Mouse (Mus musculus): ENCODE results near the gene Lrp2.

Gene Lrp2

GRCm38 (mm10) chr2:69585886-69586398 is at the start of gene Lrp2:
Lrp2 (minus strand) TSS chr2:69586065.
- no peak for DNase-seq

DNA sequence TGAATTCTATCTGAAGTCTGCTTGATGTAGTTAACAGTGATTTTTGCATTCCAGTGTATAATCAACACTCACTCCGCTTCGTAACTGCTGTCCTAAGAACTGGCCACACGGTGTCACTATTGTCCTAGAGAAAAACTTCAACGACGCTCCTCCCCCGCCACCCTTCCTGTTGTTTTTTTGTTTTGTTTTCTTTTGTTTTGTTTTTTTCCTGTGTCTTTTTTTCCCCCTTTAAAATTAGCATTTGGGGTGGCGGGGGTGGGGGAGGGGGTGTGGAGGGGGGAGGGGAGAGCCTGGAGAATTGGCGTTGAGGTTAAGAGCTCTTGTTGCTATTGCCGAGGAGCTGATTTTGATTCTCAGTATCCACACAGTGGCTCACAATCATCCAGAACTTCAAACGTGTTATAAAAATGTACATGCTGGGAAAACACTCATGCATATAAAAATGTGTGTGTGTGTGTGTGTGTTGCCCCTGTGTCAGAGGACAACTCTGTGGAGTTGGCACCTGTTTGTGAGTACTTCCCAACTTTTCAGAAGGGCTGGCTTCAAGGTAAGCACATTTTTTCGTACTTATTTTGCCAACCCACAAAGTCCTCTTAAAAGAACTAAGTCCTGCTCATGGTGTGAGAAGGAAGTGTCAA is 49.3 kb upstream of the Lrp2 start:
- DNase-seq, result peak; percentile 50

DNA sequence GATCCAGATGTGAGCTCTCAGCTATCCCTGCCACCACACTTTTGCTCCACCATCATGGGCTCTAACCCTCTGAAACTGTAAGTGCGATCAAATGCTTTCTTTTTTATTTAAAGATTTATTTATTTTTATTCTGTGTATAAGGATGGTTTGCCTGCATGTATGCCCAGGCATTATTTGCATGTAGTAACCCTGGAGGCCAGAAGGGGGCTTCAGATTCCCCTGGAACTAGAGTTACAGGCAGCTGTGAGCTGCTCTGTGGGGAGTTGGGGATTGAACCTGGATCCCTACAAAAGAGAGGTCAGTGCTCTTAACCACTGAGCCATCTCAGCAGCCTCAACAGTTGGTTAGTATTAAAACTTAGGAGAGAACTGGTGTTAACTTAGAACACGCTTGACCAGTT is 45.6 kb upstream of the Lrp2 start:
- DNase-seq, result peak; percentile 25

- no peak for DNase-seq
Observed at GRCm38 (mm10) chr2:69630792-69631191, 44.9 kb upstream of the Lrp2 start.

DNA sequence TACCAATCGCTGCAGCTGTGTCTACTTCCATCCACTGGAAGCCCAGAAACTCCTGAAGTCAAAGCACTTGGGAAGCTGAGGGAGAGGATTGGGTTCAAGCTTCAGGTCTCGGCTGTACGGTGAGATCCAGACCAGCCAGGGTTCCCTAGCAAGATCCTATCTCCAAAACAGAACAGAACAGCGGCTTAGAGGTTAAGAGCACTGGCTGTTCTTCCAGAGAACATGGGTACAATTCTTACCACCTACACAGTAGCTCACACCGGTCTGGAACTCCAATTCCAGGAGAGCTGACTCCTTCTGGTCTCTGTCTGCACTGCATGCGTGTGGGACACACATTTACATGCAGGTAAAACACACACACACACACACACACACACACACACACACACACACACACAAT is 44.0 kb upstream of the Lrp2 start:
- no peak for DNase-seq

DNA sequence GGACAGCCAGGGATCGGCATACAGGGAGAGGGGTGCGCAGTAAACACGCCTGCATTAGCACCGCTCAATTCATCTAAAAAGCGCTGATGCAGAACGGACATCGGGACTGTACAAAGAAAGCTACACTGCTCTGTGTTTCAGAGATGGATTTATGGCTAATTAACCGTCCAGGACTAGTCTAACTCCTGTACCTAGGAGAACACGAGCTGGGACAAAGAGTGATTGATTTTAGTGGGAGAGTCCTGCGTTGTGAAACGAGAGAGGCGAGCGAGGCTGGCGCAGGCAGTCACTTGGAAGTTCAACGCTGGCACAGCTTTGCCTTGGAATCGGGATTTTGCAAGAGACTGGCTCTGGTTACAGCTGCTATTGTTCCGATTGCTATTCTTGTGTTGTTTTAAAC is 43.4 kb upstream of the Lrp2 start:
- DNase-seq, result no peak

DNA sequence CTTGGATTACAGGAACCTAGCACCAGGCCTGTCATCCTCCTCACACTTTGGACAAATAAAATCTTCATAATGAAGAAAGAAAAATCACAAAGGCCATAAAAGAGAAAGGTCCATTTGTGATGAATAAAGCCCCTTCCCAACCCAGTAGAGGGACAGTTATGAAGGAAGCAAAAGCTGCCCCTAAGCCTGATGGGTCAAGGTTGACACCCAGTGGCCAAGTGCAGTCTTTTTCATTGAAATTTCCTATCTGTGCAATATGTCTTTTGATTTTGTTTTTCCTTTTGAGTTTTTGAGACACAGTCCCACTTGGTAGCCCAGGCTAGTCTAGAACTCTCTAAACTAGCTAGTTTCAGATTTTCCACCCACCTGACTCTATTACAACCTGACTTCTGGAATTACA is 33.4 kb upstream of the Lrp2 start:
- DNase-seq, result no peak

GRCm38 (mm10) chr2:69618336-69618735 is 32.5 kb upstream of the Lrp2 start:
- DNase-seq, result no peak

DNA sequence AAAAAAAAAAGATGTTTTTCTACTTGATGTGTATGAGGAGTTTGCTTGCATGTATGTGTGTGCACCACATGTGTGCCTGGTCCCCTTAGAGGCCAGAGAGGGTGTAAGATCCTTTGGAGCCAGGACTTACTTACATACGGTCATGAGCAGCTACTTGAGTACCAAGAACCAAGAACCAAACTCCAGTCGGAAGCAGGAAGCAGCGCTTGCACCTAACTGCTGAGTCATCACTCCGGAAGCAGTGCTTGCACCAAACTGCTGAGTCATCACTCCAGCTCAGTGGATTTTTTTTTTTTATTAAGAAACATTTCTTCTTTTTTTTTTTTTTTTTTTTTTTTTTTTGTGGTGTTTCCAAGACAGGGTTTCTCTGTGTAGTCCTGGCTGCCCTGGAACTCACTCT is 27.4 kb upstream of the Lrp2 start:
- no peak for DNase-seq

DNA sequence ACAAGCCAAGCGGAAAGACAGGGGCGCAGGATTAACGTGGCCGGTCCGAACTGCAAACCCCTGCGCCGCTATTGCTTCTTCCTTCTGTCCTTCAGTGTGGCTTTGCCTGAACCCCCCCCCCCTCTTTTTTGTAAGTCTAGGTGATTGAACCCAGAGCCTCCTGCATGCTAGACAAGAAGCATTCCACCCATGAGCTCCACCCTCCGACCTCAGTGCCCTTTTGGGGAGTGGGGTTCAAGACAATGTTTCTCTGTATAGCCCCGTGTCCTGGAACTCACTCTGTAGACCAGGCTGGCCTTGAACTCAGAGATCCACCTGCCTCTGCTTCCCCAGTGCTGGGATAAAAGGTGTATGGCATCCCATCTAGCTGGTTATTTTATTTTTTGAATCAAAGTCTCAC is 26.9 kb upstream of the Lrp2 start:
- no peak for DNase-seq

- no peak for DNase-seq
Observed at GRCm38 (mm10) chr2:69612237-69612636, 26.4 kb upstream of the Lrp2 start.

DNA sequence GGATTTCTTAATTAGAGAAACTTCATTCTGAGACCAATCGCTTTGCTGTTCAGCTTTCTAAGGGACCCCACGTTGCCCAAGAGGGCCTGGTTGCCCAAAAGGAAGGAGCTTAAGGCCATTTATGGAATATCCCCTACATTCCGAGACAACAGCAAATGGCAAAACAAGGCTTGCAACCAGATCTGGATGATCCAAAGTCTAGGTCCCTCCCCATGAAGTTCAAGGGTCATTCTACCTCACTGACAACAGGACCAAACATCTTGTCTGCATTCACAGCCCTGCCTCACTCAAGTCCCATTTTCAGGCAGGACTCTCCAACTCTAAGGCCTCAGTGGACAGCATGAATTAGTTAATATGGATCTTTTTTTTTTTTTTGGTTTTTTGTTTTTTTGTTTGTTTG is 20.8 kb upstream of the Lrp2 start:
- DNase-seq, result no peak

GRCm38 (mm10) chr2:69603726-69604393 is 18.0 kb upstream of the Lrp2 start:
- DNase-seq, result no peak

DNA sequence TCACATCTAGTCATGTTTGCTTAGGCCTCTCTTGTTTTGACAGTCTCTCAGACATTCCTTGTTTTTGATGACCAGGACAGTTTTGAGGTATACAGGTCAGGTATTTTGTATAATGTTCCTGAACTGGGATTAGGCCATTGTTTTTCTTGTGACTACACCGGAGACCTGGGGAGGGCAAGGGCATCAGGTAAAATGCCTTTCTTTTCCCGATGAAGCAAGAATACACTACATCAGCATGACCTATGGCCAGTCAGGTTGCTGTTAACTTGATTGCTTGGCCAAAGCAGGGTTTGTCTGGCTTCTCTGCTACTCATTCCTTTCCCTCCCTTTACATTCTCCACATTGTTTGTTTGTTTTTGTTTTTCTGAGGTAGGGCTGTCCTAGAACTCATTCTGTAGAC is 7.3 kb upstream of the Lrp2 start:
- no peak for DNase-seq

- DNase-seq, result no peak
Observed at GRCm38 (mm10) chr2:69592536-69592935, 6.7 kb upstream of the Lrp2 start.

GRCm38 (mm10) chr2:69591966-69592505 is 6.2 kb upstream of the Lrp2 start:
- DNase-seq, result no peak

GRCm38 (mm10) chr2:69590548-69590947 is 4.7 kb upstream of the Lrp2 start:
- DNase-seq, result no peak

DNA sequence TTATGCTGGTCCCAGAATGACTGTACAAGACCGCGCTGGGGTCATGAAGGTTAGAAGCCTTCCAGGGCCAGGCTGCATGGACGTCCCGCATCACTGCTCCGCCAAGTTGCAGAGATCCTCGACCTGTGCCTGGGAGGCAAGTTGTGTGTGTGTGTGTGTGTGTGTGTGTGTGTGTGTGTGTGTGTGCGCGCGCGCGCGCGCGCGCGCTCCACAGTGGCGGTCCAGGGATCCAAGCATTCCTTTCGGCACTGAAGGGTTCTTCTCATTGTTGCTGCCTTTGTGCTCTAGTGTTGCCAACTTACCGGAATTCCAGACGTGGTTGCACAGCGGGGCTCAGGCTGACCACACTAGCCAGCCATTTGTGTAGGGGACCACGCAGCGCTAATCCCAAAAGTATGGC is 2.0 kb upstream of the Lrp2 start:
- DNase-seq, result no peak

GRCm38 (mm10) chr2:69586821-69587728 is 1.2 kb upstream of the Lrp2 start:
- no peak for DNase-seq

GRCm38 (mm10) chr2:69585191-69585885 is 527 bp downstream of the Lrp2 start:
- DNase-seq, result no peak

DNA sequence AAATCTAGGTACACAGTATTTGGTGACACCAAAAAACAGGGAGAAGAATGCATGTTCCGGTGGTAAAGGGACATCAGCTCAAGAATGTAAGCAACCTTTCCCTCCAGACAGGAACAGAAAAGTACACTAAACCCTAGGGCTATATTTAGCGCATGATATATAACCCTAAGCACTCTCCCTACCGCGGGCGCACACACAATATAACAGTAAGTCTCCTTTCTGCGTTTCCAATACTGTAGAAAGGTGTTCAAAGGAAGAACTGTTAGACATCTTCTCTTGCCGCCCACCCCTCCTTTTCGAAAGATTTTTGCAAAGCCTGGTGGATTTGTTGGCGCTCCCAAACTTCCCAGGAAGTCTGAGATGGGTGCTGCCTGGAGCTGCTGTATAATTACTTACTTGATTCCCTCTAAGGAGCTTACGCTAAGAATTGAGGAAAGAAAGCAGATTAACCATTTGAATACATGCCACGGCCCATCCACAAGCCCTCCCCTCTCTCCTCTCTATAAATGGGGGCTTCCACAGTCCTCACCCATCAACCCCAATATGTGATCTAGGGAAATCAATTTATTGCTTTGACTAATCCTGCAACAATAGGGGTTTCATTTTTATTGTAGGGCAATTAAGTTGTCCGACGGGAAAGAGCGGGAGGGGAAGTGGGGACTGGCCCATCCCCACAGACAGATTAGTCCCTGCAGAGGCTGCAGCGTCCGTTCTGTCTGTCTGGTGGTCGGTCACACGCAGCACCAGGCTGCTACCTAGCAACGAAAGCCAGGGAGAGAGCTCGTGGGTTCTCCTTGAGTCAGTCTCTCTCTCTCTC is 1.5 kb downstream of the Lrp2 start:
- DNase-seq, result no peak

GRCm38 (mm10) chr2:69582861-69583260 is 3.0 kb downstream of the Lrp2 start:
- DNase-seq, result no peak

All from thymus, postnatal 25 days (tissue).